Mouse (Mus musculus): Measurements from ENCODE around the gene Sp3. TPM values are rescaled to one million over a fixed set of nuclear protein-coding genes. Genes with fewer than 3 reads are reported as not detected.
A peak's percentile ranks its signal among the peaks of the same experiment; 100 is the strongest.
"Not testable (repeated sequence)": the region's sequence is repeated elsewhere in the genome, so short reads cannot be mapped to it uniquely, and the experiment has no call there.

Gene Sp3
- polyA plus RNA-seq, 1 experiment from 2014 or later, result 36.1 TPM

- DNase-seq (ENCODE audit: low spot score) (no peak), ATAC-seq (peak; percentile 8; the same call in 1 of the 2 replicates)
- H3K4me1 ChIP-seq (ENCODE audit: insufficient read depth, low read depth, low read length), result no peaks in the 10 kb centered on the region
- H3K4me3 ChIP-seq (ENCODE audit: low read depth, low read length), result no peak overlapping the region
- TF ChIP-seq CTCF (IDR thresholded peaks at IDR 0.05) (no peak), EP300 (IDR thresholded peaks at IDR 0.05) (no peak)
- no peak overlapping the region for H3K9ac ChIP-seq (replicated peaks; ENCODE audit: low read depth)
- H3K4me2 ChIP-seq (replicated peaks; ENCODE audit: low read depth, low read length), result no peak overlapping the region
- 44% methylated on average over 9 of the region's 9 CpGs for WGBS
- no peaks in the 10 kb centered on the region for H3K27me3 ChIP-seq (replicated peaks; ENCODE audit: insufficient read depth, low read length)
- H3K27ac ChIP-seq (ENCODE audit: low read length), result no peak overlapping the region
- no peaks in the 10 kb centered on the region for H3K36me3 ChIP-seq (ENCODE audit: insufficient read depth, low read length)
- no peaks in the 10 kb centered on the region for H3K9me3 ChIP-seq (ENCODE audit: low read length)
Observed at GRCm38 (mm10) chr2:73019371-73020146, 39.3 kb upstream of the Sp3 start.

- WGBS, result 58% methylated on average over 9 of the region's 9 CpGs
- not testable (repeated sequence) for ATAC-seq; H3K9ac ChIP-seq (replicated peaks; ENCODE audit: low read depth)
Observed at GRCm38 (mm10) chr2:73014063-73014462, 33.8 kb upstream of the Sp3 start.

GRCm38 (mm10) chr2:73012636-73013035, 32.4 kb upstream of the Sp3 start:
- DNase-seq (ENCODE audit: low spot score) (peak; percentile 72), ATAC-seq (no peak)
- no peaks in the 10 kb centered on the region for H3K27me3 ChIP-seq (replicated peaks; ENCODE audit: insufficient read depth, low read length)
- no peak overlapping the region for H3K9ac ChIP-seq (replicated peaks; ENCODE audit: low read depth)
- WGBS, result 73% methylated on average over 18 of the region's 20 CpGs
- peaks cover 6% of the 10 kb centered on the region; the same call in 1 of the 2 replicates for H3K9me3 ChIP-seq (ENCODE audit: low read length)
- no peak overlapping the region for H3K4me2 ChIP-seq (replicated peaks; ENCODE audit: low read depth, low read length)
- H3K4me3 ChIP-seq (ENCODE audit: low read depth, low read length), result no peak overlapping the region
- TF ChIP-seq CTCF (IDR thresholded peaks at IDR 0.05) (no peak), EP300 (IDR thresholded peaks at IDR 0.05) (no peak)
- H3K4me1 ChIP-seq (ENCODE audit: insufficient read depth, low read depth, low read length), result no peaks in the 10 kb centered on the region
- no peaks in the 10 kb centered on the region for H3K36me3 ChIP-seq (ENCODE audit: insufficient read depth, low read length)
- no peak overlapping the region for H3K27ac ChIP-seq (ENCODE audit: low read length)

More at GRCm38 (mm10) chr2:73014063-73014462, 33.8 kb upstream of the Sp3 start:
- not testable (repeated sequence) for H3K4me2 ChIP-seq (replicated peaks; ENCODE audit: low read depth, low read length); H3K4me1 ChIP-seq (ENCODE audit: insufficient read depth, low read depth, low read length); DNase-seq (ENCODE audit: low spot score); H3K27ac ChIP-seq (ENCODE audit: low read length); H3K27me3 ChIP-seq (replicated peaks; ENCODE audit: insufficient read depth, low read length); H3K4me3 ChIP-seq (ENCODE audit: low read depth, low read length); H3K9me3 ChIP-seq (ENCODE audit: low read length); H3K36me3 ChIP-seq (ENCODE audit: insufficient read depth, low read length)

GRCm38 (mm10) chr2:73007472-73007871, 27.2 kb upstream of the Sp3 start:
- WGBS, result 93% methylated on average over 9 of the region's 9 CpGs
- Histone ChIP-seq H3K4me2 (replicated peaks; ENCODE audit: low read depth, low read length) (no peak overlapping the region), H3K9me3 (ENCODE audit: low read length) (peaks cover 6% of the 10 kb centered on the region; the same call in 1 of the 2 replicates), H3K27me3 (replicated peaks; ENCODE audit: insufficient read depth, low read length) (no peaks in the 10 kb centered on the region), H3K4me1 (ENCODE audit: insufficient read depth, low read depth, low read length) (peaks cover 8% of the 10 kb centered on the region), H3K4me3 (ENCODE audit: low read depth, low read length) (no peak overlapping the region), H3K36me3 (ENCODE audit: insufficient read depth, low read length) (no peaks in the 10 kb centered on the region), H3K27ac (ENCODE audit: low read length) (no peak overlapping the region), H3K9ac (replicated peaks; ENCODE audit: low read depth) (no peak overlapping the region)
- ATAC-seq, result no peak
- TF ChIP-seq EP300 (IDR thresholded peaks at IDR 0.05) (no peak), CTCF (IDR thresholded peaks at IDR 0.05) (no peak)
- DNase-seq (ENCODE audit: low spot score), result no peak

- Histone ChIP-seq H3K4me3 (ENCODE audit: low read depth, low read length) (no peak overlapping the region), H3K9ac (replicated peaks; ENCODE audit: low read depth) (no peak overlapping the region), H3K9me3 (ENCODE audit: low read length) (peaks cover 5% of the 10 kb centered on the region; the same call in 1 of the 2 replicates), H3K4me1 (ENCODE audit: insufficient read depth, low read depth, low read length) (peaks cover 8% of the 10 kb centered on the region), H3K4me2 (replicated peaks; ENCODE audit: low read depth, low read length) (no peak overlapping the region), H3K27me3 (replicated peaks; ENCODE audit: insufficient read depth, low read length) (no peaks in the 10 kb centered on the region), H3K36me3 (ENCODE audit: insufficient read depth, low read length) (no peaks in the 10 kb centered on the region), H3K27ac (ENCODE audit: low read length) (peak overlapping the region; percentile 21; the same call in 1 of the 2 replicates)
- peak; percentile 41 for DNase-seq (ENCODE audit: low spot score)
- ATAC-seq, result no peak
- 45% methylated on average over 3 of the region's 3 CpGs for WGBS
- TF ChIP-seq EP300 (IDR thresholded peaks at IDR 0.05) (no peak), CTCF (IDR thresholded peaks at IDR 0.05) (no peak)
Observed at GRCm38 (mm10) chr2:73005611-73006515, 25.6 kb upstream of the Sp3 start.
